Mouse (Mus musculus): ENCODE measurements around the gene Tex30. TPM values are rescaled to one million over a fixed set of nuclear protein-coding genes. Genes with fewer than 3 reads are reported as not detected.

The Tex30 gene
- 6.7 and 8.2 TPM in 2 replicates for polyA plus RNA-seq (2012; rRNA removed)

GRCm38 (mm10) chr1:44102259-44102717 is at the start of gene Tex30:
TSS of gene Tex30 (minus strand) at chr1:44102441.
- peak; percentile 86 to 95 for DNase-seq (ENCODE audit: extremely low spot score in 1 of 2, low spot score in 1 of 2)

- no peak for DNase-seq (ENCODE audit: extremely low spot score in 1 of 2, low spot score in 1 of 2)
Observed at GRCm38 (mm10) chr1:44148706-44149105, 46.5 kb upstream of the Tex30 start.

DNA sequence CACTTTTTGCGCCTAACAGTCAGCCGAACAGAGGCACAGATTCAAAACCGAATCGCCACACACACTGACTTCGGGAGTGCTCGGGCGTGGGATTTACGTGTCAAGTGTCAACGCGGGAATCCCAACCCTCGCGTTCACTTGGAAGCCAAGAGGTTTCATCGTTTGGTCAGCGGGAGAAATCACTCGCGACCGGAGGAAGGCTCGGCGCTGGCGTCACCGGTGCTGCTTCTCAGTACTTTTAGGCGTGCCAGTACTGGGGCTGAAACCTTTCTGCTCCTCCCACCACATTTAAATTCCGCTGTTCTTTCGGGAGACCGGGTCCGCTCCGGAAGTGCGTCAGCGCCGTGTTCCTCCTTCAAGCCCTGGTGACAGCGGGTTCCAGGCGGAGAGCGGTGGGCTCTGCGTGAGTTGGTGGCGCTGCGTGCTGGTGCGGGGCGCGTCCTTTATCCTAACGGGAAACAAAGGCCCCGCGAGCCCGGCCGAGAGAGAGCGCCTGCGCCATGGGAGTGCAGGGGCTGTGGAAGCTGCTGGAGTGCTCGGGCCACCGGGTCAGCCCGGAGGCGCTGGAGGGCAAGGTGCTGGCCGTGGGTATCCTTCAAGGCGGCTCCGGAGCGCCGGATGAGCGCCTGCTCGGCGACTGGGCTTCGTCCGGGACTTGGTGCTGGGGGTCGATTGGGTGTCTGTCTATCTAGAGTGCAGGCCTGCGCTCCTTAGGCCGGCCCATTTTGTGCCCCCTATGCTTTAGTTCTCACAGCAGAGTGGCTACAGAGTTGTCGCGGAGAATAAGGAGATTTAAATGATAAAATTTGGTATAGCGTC is 45.5 kb upstream of the Tex30 start, which contains the start of gene Ercc5:
Gene Ercc5 (plus strand): TSS at position 182 of the 819 bp plus-strand sequence.
- peak; percentile 76 to 90 for DNase-seq (ENCODE audit: extremely low spot score in 1 of 2, low spot score in 1 of 2)

DNA sequence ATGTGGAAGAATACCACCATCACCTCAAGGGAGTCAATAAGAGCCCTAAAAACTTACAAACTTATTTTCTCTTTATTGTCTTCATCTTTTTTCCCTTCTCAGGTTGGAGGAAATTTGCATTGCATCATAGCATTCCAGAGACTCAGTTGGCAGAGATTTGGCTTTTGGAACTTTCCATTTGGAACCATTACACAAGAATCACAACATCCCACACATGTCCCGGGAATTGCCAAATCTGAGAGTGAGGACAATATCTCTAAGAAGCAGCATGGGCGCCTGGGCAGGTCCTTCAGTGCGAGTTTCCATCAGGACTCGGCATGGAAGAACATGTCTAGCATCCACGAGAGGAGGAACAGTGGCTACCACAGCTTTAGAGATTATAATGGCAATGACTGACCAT is 40.5 kb upstream of the Tex30 start:
- DNase-seq (ENCODE audit: extremely low spot score in 1 of 2, low spot score in 1 of 2), result peak in 1 of 2 experiments; percentile 47

- no peak for DNase-seq (ENCODE audit: extremely low spot score in 1 of 2, low spot score in 1 of 2)
Observed at GRCm38 (mm10) chr1:44140232-44140631, 38.0 kb upstream of the Tex30 start.

GRCm38 (mm10) chr1:44129929-44130581 is 27.8 kb upstream of the Tex30 start:
- DNase-seq (ENCODE audit: extremely low spot score in 1 of 2, low spot score in 1 of 2), result no peak

DNA sequence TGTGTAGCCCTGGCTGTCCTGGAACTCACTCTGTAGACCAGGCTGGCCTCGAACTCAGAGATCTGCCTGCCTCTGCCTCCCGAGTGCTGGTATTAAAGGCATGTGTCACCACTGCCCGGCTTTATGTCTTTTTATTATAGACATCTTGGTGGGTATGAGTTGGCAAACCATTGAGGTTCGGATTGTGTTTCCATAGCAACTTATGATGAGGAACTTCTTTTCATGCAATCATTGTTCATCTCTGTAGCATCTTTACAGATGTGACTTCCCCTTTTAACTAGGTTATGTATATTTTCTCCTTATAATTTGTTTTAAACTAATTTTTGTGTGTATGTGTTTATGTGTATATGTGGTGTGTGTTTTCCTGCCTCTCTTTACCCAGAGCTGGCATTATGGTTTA is 23.3 kb upstream of the Tex30 start:
- no peak for DNase-seq (ENCODE audit: extremely low spot score in 1 of 2, low spot score in 1 of 2)

GRCm38 (mm10) chr1:44122256-44122655 is 20.0 kb upstream of the Tex30 start:
- no peak for DNase-seq (ENCODE audit: extremely low spot score in 1 of 2, low spot score in 1 of 2)

DNA sequence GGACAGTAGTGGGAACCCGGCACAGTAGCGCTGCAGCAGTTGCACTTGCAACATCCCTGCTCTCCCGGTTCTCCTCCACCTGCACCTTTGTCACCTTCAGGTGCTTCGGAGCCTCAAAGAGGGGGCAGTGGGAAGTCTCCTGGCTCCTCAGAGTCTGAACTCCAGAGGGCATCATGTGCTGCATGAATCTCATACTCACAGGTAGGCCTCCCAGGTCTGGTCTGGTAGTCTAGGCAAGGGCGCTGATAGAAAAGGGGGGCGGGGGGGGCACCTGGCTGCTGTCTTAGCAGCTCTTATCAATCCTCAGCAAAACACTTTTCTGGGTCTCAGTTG is 17.8 kb upstream of the Tex30 start:
- no peak for DNase-seq (ENCODE audit: extremely low spot score in 1 of 2, low spot score in 1 of 2)

- DNase-seq (ENCODE audit: extremely low spot score in 1 of 2, low spot score in 1 of 2), result peak; percentile 72 to 81
Observed at GRCm38 (mm10) chr1:44119201-44120073, 17.2 kb upstream of the Tex30 start.

GRCm38 (mm10) chr1:44118239-44119054 is 16.2 kb upstream of the Tex30 start, which contains the start of the genes Kdelc1 and Bivm:
TSS of gene Kdelc1 (minus strand) at chr1:44118808.
TSS of gene Bivm (plus strand) at chr1:44118957.
- peak; percentile 94 to 96 for DNase-seq (ENCODE audit: extremely low spot score in 1 of 2, low spot score in 1 of 2)

GRCm38 (mm10) chr1:44117571-44117970 is 15.3 kb upstream of the Tex30 start:
- DNase-seq (ENCODE audit: extremely low spot score in 1 of 2, low spot score in 1 of 2), result no peak

GRCm38 (mm10) chr1:44102939-44103338 is 698 bp upstream of the Tex30 start:
- no peak for DNase-seq (ENCODE audit: extremely low spot score in 1 of 2, low spot score in 1 of 2)

- no peak for DNase-seq (ENCODE audit: extremely low spot score in 1 of 2, low spot score in 1 of 2)
Observed at GRCm38 (mm10) chr1:44101448-44102225, 604 bp downstream of the Tex30 start.

GRCm38 (mm10) chr1:44064625-44065024 is 37.6 kb downstream of the Tex30 start:
- DNase-seq (ENCODE audit: extremely low spot score in 1 of 2, low spot score in 1 of 2), result peak; percentile 41 to 81

GRCm38 (mm10) chr1:44063439-44063838 is 38.8 kb downstream of the Tex30 start:
- no peak for DNase-seq (ENCODE audit: extremely low spot score in 1 of 2, low spot score in 1 of 2)

GRCm38 (mm10) chr1:44061836-44062235 is 40.4 kb downstream of the Tex30 start, which contains the start of gene Gm8251:
TSS of gene Gm8251 (minus strand) at chr1:44061936.
- DNase-seq (ENCODE audit: extremely low spot score in 1 of 2, low spot score in 1 of 2), result no peak

DNA sequence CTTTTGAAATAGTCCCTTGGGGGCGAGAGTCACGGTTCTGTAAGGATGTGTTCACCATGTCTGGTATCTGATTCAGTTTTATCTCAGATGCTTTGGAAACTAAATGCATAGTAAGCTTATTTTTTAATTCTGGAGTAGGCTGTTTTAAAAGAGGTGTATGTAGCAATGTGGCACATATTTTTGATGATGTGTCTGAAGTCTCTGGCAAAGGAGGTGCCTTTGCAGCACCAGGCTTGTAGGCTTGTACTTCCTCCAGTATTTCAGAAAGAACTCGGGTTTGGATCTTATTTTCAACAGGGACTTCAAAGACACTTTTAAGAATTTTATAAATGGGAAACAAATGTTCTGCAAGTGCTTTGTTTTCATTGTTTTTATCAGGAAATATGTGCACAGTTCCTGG is 44.4 kb downstream of the Tex30 start:
- peak in 1 of 2 experiments; percentile 16 for DNase-seq (ENCODE audit: extremely low spot score in 1 of 2, low spot score in 1 of 2)

GRCm38 (mm10) chr1:44046556-44046955 is 55.7 kb downstream of the Tex30 start:
- DNase-seq (ENCODE audit: extremely low spot score in 1 of 2, low spot score in 1 of 2), result no peak
